Mouse (Mus musculus): ENCODE measurements around the gene Itpkb. TPM values are rescaled to one million over a fixed set of nuclear protein-coding genes. Genes with fewer than 3 reads are reported as not detected.
A peak's percentile ranks its signal among the peaks of the same experiment; 100 is the strongest.

Itpkb gene
- total RNA-seq, 2 experiments from 2014 or later = 18.4 to 22.3 TPM

- DNase-seq (ENCODE audit: low spot score in 2 of 2) = no peak
Measured at GRCm38 (mm10) chr1:180458274-180458673, 128.0 kb downstream of the Itpkb start.

- DNase-seq (ENCODE audit: low spot score in 2 of 2) = no peak
Measured at GRCm38 (mm10) chr1:180458680-180459079, 128.4 kb downstream of the Itpkb start.

GRCm38 (mm10) chr1:180460721-180461120, 130.4 kb downstream of the Itpkb start:
- no peak for DNase-seq (ENCODE audit: low spot score in 2 of 2)

- DNase-seq (ENCODE audit: low spot score in 2 of 2) = no peak
Measured at GRCm38 (mm10) chr1:180462396-180462795, 132.1 kb downstream of the Itpkb start.

- DNase-seq (ENCODE audit: low spot score in 2 of 2) = no peak
Measured at GRCm38 (mm10) chr1:180462983-180463475, 132.7 kb downstream of the Itpkb start.

GRCm38 (mm10) chr1:180464357-180464756, 134.1 kb downstream of the Itpkb start:
- peak in 1 of 2 experiments; percentile 64 for DNase-seq (ENCODE audit: low spot score in 2 of 2)

GRCm38 (mm10) chr1:180465620-180466019, 135.3 kb downstream of the Itpkb start:
- DNase-seq (ENCODE audit: low spot score in 2 of 2) = no peak

GRCm38 (mm10) chr1:180468004-180468403, 137.7 kb downstream of the Itpkb start:
- no peak for DNase-seq (ENCODE audit: low spot score in 2 of 2)

GRCm38 (mm10) chr1:180473566-180473965, 143.3 kb downstream of the Itpkb start:
- no peak for DNase-seq (ENCODE audit: low spot score in 2 of 2)

Other genes starting within 250 kb of the Itpkb start
- gene Coq8a, start 130.9 kb upstream of the Itpkb start, total RNA-seq (2021) = 10 to 100 TPM; 44.0 to 46.2 TPM
- gene Psen2, start 67.0 kb upstream of the Itpkb start, total RNA-seq (2021) = 10 to 100 TPM; 21.7 to 25.0 TPM
- 100 to 1,000 TPM; 263 to 281 TPM for gene Stum, start 153.0 kb downstream of the Itpkb start, total RNA-seq (2021)
- 100 to 1,000 TPM; 162 to 172 TPM for gene Parp1, start 238.4 kb downstream of the Itpkb start, total RNA-seq (2021)